Mouse (Mus musculus): Measurements from ENCODE around the gene Ppp4r4. TPM values are rescaled to one million over a fixed set of nuclear protein-coding genes. Genes with fewer than 3 reads are reported as not detected.
"Not testable (repeated sequence)": the region's sequence is repeated elsewhere in the genome, so short reads cannot be mapped to it uniquely, and the experiment has no call there.

The Ppp4r4 gene
- total RNA-seq, 2 experiments from 2014 or later, result not detected

GRCm38 (mm10) chr12:103532649-103533395 is 739 bp downstream of the Ppp4r4 start:
- ATAC-seq (ENCODE audit: poor library complexity, severe bottlenecking), result no peak

- ATAC-seq (ENCODE audit: poor library complexity, severe bottlenecking), result no peak
These were observed 8.3 kb downstream of the Ppp4r4 start for GRCm38 (mm10) chr12:103540429-103540828.

GRCm38 (mm10) chr12:103543351-103543750 is 11.3 kb downstream of the Ppp4r4 start:
- no peak for ATAC-seq (ENCODE audit: poor library complexity, severe bottlenecking)

GRCm38 (mm10) chr12:103544213-103544612 is 12.1 kb downstream of the Ppp4r4 start:
- peak; percentile 70 for ATAC-seq (ENCODE audit: poor library complexity, severe bottlenecking)

GRCm38 (mm10) chr12:103547438-103547837 is 15.4 kb downstream of the Ppp4r4 start:
- ATAC-seq (ENCODE audit: poor library complexity, severe bottlenecking), result no peak

- ATAC-seq (ENCODE audit: poor library complexity, severe bottlenecking), result no peak
These were observed 16.4 kb downstream of the Ppp4r4 start for GRCm38 (mm10) chr12:103548526-103548925.

- ATAC-seq (ENCODE audit: poor library complexity, severe bottlenecking), result no peak
These were observed 18.0 kb downstream of the Ppp4r4 start for GRCm38 (mm10) chr12:103550047-103550446.

GRCm38 (mm10) chr12:103551422-103551821 is 19.3 kb downstream of the Ppp4r4 start:
- ATAC-seq (ENCODE audit: poor library complexity, severe bottlenecking), result no peak

GRCm38 (mm10) chr12:103552506-103552905 is 20.4 kb downstream of the Ppp4r4 start:
- no peak for ATAC-seq (ENCODE audit: poor library complexity, severe bottlenecking)

GRCm38 (mm10) chr12:103553497-103553896 is 21.4 kb downstream of the Ppp4r4 start:
- ATAC-seq (ENCODE audit: poor library complexity, severe bottlenecking), result no peak

- no peak for ATAC-seq (ENCODE audit: poor library complexity, severe bottlenecking)
These were observed 24.8 kb downstream of the Ppp4r4 start for GRCm38 (mm10) chr12:103556856-103557255.

- no peak for ATAC-seq (ENCODE audit: poor library complexity, severe bottlenecking)
These were observed 32.6 kb downstream of the Ppp4r4 start for GRCm38 (mm10) chr12:103564726-103565125.

GRCm38 (mm10) chr12:103565151-103565550 is 33.1 kb downstream of the Ppp4r4 start:
- ATAC-seq (ENCODE audit: poor library complexity, severe bottlenecking), result no peak

- no peak for ATAC-seq (ENCODE audit: poor library complexity, severe bottlenecking)
These were observed 35.0 kb downstream of the Ppp4r4 start for GRCm38 (mm10) chr12:103567129-103567528.

- ATAC-seq (ENCODE audit: poor library complexity, severe bottlenecking), result no peak
These were observed 37.6 kb downstream of the Ppp4r4 start for GRCm38 (mm10) chr12:103569690-103570089.

- ATAC-seq (ENCODE audit: poor library complexity, severe bottlenecking), result not testable (repeated sequence)
These were observed 46.1 kb downstream of the Ppp4r4 start for GRCm38 (mm10) chr12:103578148-103578547.

- ATAC-seq (ENCODE audit: poor library complexity, severe bottlenecking), result no peak
These were observed 51.7 kb downstream of the Ppp4r4 start for GRCm38 (mm10) chr12:103583771-103584170.

- ATAC-seq (ENCODE audit: poor library complexity, severe bottlenecking), result no peak
These were observed 66.3 kb downstream of the Ppp4r4 start for GRCm38 (mm10) chr12:103598411-103598810.

- no peak for ATAC-seq (ENCODE audit: poor library complexity, severe bottlenecking)
These were observed 68.3 kb downstream of the Ppp4r4 start for GRCm38 (mm10) chr12:103600364-103600763.

- ATAC-seq (ENCODE audit: poor library complexity, severe bottlenecking), result no peak
These were observed 69.8 kb downstream of the Ppp4r4 start for GRCm38 (mm10) chr12:103601839-103602238.

- ATAC-seq (ENCODE audit: poor library complexity, severe bottlenecking), result no peak
These were observed 83.1 kb downstream of the Ppp4r4 start for GRCm38 (mm10) chr12:103615141-103615540.

GRCm38 (mm10) chr12:103615734-103616133 is 83.7 kb downstream of the Ppp4r4 start:
- ATAC-seq (ENCODE audit: poor library complexity, severe bottlenecking), result no peak

GRCm38 (mm10) chr12:103616860-103617261 is 84.8 kb downstream of the Ppp4r4 start:
- ATAC-seq (ENCODE audit: poor library complexity, severe bottlenecking), result peak; percentile 49
